Mouse (Mus musculus) ES-Bruce4 (cell line): Measurements from ENCODE around the gene Rab3ip. TPM values are rescaled to one million over a fixed set of nuclear protein-coding genes. Genes with fewer than 3 reads are reported as not detected.

Experiments
- H3K27ac ChIP-seq: 2 replicates; pipeline ENCODE4 v1.5.1; 2012; ENCODE audit warnings: low read length, inconsistent platforms; ENCODE audit not compliant: insufficient read depth
- H3K27me3 ChIP-seq: 2 replicates; pipeline ENCODE4 v1.6.1; 2012; ENCODE audit warnings: mild to moderate bottlenecking, low read length, inconsistent platforms; ENCODE audit not compliant: control insufficient read depth, poor library complexity, insufficient read depth, severe bottlenecking
- H3K36me3 ChIP-seq: 2 replicates; pipeline ENCODE4 v1.6.1; 2012; ENCODE audit warnings: inconsistent platforms, mild to moderate bottlenecking, low read length, moderate library complexity; ENCODE audit not compliant: control insufficient read depth, poor library complexity, insufficient read depth, severe bottlenecking
- H3K4me1 ChIP-seq: one replicate; pipeline ENCODE4 v1.8.1; 2011; ENCODE audit warnings: low read length; ENCODE audit not compliant: control insufficient read depth, insufficient read depth
- H3K4me3 ChIP-seq: 2 replicates; pipeline ENCODE4 v1.5.1; 2011; ENCODE audit warnings: low read depth, mild to moderate bottlenecking, low read length
- H3K9ac ChIP-seq: 2 replicates; pipeline ENCODE4 v1.6.1; 2012; ENCODE audit warnings: low read depth, mild to moderate bottlenecking, inconsistent platforms; ENCODE audit not compliant: poor library complexity, severe bottlenecking
- H3K9me3 ChIP-seq: replicated peaks from 2 replicates; pipeline ENCODE4 v1.6.1; 2012; ENCODE audit warnings: mild to moderate bottlenecking, low read length, inconsistent platforms; ENCODE audit not compliant: control insufficient read depth, poor library complexity, insufficient read depth, severe bottlenecking
- CTCF ChIP-seq: IDR thresholded peaks from one replicate; pipeline ENCODE4 v1.8.1; 2011; ENCODE audit warnings: low read depth, low read length
- EP300 ChIP-seq: IDR thresholded peaks from 2 replicates; pipeline ENCODE4 v1.6.1; 2011; ENCODE audit warnings: low read depth, low read length; ENCODE audit not compliant: insufficient read depth
- POLR2A ChIP-seq: IDR thresholded peaks from one replicate; pipeline ENCODE4 v1.8.1; 2011; ENCODE audit warnings: low read length; ENCODE audit not compliant: insufficient read depth
- polyA plus RNA-seq: library from polyadenylated mRNA; stranded (reverse); fragments of >200 nt; gene quantifications from 2 replicates; pipeline ENCODE4 v1.2.4, GENCODE M21; 2011; ENCODE audit warnings: low read depth; ENCODE audit not compliant: missing spikeins, insufficient read depth, insufficient read length

Rab3ip gene
- polyA plus RNA-seq, 1 experiment: 70.8 TPM

DNA sequence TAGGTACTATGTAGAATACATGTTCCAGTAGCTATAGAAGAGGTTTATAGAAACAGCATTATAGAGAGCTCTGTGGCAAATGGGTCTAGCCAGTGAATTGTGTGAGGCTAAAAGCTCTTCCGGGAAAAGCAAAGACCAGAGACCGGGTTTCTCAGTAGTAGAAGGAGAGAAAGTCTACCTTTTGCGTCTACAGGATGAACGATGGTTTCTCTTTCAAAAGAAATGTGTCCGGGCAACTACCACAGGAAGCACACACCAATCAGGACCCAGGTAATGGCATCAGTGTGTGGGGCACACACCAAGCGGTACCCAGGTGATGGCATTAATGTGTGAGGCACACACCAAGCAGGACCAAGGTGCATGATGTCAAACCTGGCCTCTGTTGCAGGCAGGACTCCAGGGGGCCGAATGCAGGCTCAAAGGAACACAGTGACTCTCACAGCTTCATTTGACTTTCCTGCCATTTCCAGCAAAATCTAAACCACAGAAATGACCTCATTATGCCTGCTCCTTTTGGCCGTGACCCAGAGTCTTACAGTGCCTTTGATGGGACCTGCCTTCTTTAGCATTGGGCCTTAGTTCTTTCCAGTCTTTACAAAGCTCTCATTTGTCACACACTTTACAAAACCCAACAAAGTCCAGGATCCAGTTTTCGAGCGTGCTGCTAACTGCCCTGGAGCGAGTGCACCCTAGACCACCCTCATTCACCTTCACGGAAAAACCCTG, 55.3 kb downstream of the Rab3ip start:
- Histone ChIP-seq H3K36me3 (no peaks in the 10 kb centered on the region), H3K4me3 (no peak overlapping the region), H3K9ac (no peak overlapping the region), H3K27ac (no peak overlapping the region), H3K9me3 (no peaks in the 10 kb centered on the region), H3K4me1 (no peaks in the 10 kb centered on the region), H3K27me3 (no peaks in the 10 kb centered on the region)
- TF ChIP-seq EP300: no peak

DNA sequence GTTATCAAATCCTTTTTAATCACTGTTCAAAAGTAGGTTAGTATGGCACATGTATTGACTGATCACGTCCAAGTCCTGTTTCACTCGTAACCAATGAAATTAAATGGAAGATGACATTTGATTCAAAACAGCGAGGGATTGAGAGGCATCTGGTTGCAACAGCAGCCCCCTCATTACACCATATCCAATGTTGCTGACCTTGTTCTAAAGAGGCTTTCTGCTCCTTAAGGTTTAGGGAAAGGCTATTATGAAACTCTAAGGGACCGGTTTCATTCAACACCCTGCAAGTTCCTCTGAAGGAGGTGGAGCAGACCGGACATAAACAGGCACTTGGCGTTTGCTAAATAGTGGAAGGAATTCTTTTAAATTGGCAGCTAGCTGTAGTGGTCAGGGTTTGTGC, 56.0 kb downstream of the Rab3ip start:
- H3K9me3 ChIP-seq: no peaks in the 10 kb centered on the region
- TF ChIP-seq POLR2A (no peak), CTCF (no peak), EP300 (no peak)
- H3K27ac ChIP-seq: no peak overlapping the region
- no peaks in the 10 kb centered on the region for H3K4me1 ChIP-seq
- H3K9ac ChIP-seq: no peak overlapping the region
- no peak overlapping the region for H3K4me3 ChIP-seq
- H3K27me3 ChIP-seq: no peaks in the 10 kb centered on the region
- no peaks in the 10 kb centered on the region for H3K36me3 ChIP-seq

DNA sequence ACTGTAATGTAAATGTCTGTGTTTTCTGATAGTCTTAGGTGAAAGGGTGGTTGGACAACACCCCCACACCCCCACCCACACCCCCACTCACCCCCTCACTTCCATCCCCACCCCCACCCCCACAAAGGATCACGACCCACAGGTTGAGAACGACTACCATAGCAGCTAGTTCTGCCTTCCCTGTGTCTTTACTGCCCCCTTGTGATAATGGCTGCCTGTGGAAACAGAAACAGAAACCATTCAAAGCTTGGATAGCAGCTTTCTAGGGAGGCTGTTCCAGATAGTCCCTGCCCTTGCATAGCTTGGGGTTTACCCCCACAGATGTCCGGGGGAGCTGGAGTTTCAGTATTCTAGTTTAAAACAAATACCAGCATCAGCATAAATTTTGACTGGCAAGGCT, 56.8 kb downstream of the Rab3ip start:
- H3K27ac ChIP-seq: no peak overlapping the region

GRCm38 (mm10) chr10:116890587-116890986, 60.0 kb downstream of the Rab3ip start:
- H3K9me3 ChIP-seq: no peaks in the 10 kb centered on the region
- H3K27me3 ChIP-seq: no peaks in the 10 kb centered on the region
- H3K36me3 ChIP-seq: no peaks in the 10 kb centered on the region
- H3K4me3 ChIP-seq: no peak overlapping the region
- H3K9ac ChIP-seq: no peak overlapping the region
- no peak for TF ChIP-seq EP300
- no peak for TF ChIP-seq CTCF
- no peak for TF ChIP-seq POLR2A
- no peak overlapping the region for H3K27ac ChIP-seq
- no peaks in the 10 kb centered on the region for H3K4me1 ChIP-seq

More for the DNA sequence above, 56.8 kb downstream of the Rab3ip start:
- Histone ChIP-seq H3K9me3 (no peaks in the 10 kb centered on the region), H3K9ac (no peak overlapping the region), H3K36me3 (no peaks in the 10 kb centered on the region), H3K4me1 (no peaks in the 10 kb centered on the region), H3K27me3 (no peaks in the 10 kb centered on the region), H3K4me3 (no peak overlapping the region)
- peak; percentile 23 for TF ChIP-seq CTCF
- TF ChIP-seq EP300: no peak
- TF ChIP-seq POLR2A: no peak

- Histone ChIP-seq H3K27me3 (no peaks in the 10 kb centered on the region; the same call in 1 of the 2 replicates), H3K36me3 (no peaks in the 10 kb centered on the region), H3K9me3 (no peaks in the 10 kb centered on the region), H3K4me3 (no peak overlapping the region), H3K4me1 (no peaks in the 10 kb centered on the region), H3K27ac (no peak overlapping the region), H3K9ac (no peak overlapping the region)
- no peak for TF ChIP-seq POLR2A
- TF ChIP-seq EP300: no peak
- TF ChIP-seq CTCF: no peak
Measured at GRCm38 (mm10) chr10:116884552-116884951, 66.0 kb downstream of the Rab3ip start.

- Histone ChIP-seq H3K36me3 (no peaks in the 10 kb centered on the region), H3K27ac (no peak overlapping the region), H3K9me3 (no peaks in the 10 kb centered on the region), H3K9ac (no peak overlapping the region), H3K27me3 (no peaks in the 10 kb centered on the region; the same call in 1 of the 2 replicates), H3K4me1 (no peaks in the 10 kb centered on the region), H3K4me3 (no peak overlapping the region)
- TF ChIP-seq CTCF: no peak
- no peak for TF ChIP-seq POLR2A
- no peak for TF ChIP-seq EP300
Measured at GRCm38 (mm10) chr10:116883531-116883930, 67.0 kb downstream of the Rab3ip start.
